Mouse (Mus musculus) liver, postnatal 0 days (tissue): ENCODE data around the gene Prkaca.

Experiments
- CTCF ChIP-seq: sonication (generic); IDR thresholded peaks from 2 replicates; pipeline ENCODE4 v1.5.1; 2016; ENCODE audit warnings: antibody characterized with exemption, low read depth
- EP300 ChIP-seq: IDR thresholded peaks from 2 replicates; pipeline ENCODE4 v1.6.1; 2016; ENCODE audit warnings: antibody characterized with exemption, low read depth, mild to moderate bottlenecking

GRCm38 (mm10) chr8:83995973-83996372, 23.2 kb downstream of the Prkaca start:
- TF ChIP-seq CTCF, result no peak
- no peak for TF ChIP-seq EP300
